Mouse (Mus musculus) thymus, postnatal 25 days (tissue): Measurements from ENCODE around the gene E330021D16Rik.
"Not testable (repeated sequence)": the region's sequence is repeated elsewhere in the genome, so short reads cannot be mapped to it uniquely, and the experiment has no call there.

Experiments
- DNase-seq: peaks from one replicate; pipeline ENCODE4 v3.0.0; 2022

The E330021D16Rik gene

DNA sequence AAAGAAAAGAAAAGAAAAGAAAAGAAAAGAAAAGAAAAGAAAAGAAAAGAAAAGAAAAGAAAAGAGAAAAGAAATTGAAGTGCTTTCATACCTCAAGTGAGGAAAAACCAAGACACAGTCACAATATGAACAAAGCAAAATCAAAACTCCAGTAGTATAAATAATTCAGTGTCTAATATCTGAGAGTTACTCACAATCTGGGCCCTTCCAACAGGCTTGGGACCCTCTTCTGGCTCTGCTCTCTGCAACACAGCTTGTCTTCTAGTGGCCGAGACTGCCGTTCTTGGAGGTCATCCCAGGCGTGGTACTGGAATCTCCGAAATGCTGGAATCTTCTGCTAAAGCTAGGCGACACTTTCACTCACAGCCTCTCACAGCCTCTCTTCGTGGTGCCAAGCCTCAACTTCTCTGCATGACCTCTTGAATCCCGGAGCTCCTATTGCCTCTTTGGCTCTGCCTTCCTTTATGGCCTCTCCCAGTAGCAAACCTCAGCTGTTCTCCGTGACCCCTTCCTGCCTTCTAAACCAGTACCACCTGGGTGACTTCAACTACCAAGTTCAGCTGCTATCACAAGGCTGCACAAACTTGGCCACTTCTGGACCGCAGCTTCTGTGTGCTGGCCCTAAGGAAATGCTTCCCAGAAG, at the start of gene E330021D16Rik:
E330021D16Rik (minus strand) TSS at position 437 of the 643 bp plus-strand sequence.
- DNase-seq: no peak

DNA sequence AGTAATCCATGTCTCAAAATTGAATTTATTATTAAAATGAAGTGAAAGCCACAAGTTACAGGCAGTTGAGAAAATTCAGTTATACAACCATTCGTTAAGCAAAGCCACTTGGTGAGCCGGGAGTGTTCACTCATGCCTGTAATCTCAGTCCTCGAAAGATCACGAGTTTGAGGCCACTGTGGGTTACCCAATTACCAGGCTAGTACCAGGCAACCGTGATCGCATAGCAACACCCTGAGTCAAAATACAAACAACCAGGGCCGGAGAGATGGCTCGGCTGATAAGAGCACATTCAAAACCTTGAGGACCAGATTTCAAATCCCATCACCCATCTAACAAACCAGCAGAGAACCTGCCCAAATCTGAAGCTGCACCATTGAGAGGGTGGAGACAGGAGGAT, 49.7 kb upstream of the E330021D16Rik start:
- no peak for DNase-seq

DNA sequence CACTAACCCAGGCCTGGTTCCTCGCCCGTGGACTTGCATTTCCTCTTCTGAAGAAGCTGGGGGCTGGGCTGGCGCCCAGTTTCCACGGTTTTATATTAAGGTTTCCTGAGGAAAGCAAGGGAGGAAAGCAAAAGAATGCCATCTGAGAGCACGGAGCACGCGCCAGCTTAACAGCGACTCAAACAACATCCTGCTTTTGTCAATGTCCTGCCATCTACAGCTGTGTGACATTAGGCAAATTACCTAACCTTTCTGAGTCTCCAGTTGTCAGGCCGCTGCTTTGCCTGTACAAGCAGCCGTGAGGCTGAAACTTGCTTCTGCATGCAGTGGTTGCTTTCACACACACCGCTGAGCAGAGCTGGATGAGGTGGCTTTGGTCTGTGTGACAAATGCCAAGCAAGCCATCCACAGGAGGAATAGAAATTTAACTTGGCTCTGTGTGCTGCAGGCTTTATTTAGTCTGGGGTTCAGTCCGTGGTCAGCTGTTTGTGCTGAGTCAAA, 48.8 kb upstream of the E330021D16Rik start:
- peak; percentile 51 for DNase-seq

DNA sequence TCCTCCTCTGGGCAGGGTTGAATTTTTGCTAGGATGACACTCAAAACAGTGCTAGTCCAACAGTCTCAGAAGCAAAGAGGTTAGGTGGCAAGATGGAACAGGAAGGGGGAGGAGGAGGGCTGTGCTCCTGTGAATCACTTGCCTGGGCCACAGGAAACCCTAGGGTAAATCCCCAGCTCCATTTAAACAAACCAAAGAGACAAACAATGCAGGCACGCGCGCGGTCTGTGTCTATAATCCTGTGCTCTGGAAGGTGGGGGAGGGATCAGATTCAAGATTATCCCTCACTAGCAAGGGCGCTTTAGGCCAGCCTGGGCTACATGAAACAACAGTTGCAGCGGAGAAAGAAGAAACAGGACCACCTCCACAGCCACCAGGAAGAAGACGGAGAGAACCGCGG, 48.1 kb upstream of the E330021D16Rik start:
- DNase-seq: peak; percentile 54

DNA sequence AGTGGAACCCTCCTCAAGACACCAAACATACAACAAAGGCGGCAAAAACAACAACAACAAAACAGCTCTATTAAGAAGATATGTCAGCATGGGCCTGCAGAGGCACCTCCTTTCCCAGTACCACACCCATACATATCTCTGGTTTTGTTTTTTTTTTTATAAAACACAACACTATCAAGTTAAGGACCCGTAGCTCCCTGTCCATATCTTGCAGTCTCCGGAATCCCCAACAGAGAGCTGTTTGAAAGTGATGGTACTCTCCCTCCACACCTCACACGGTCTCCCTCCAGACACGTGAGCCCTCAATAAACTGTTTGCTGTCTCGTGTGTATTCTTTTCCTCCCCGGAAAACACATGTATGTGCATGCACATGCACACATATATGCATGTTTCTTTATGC, 43.8 kb upstream of the E330021D16Rik start:
- DNase-seq: no peak

DNA sequence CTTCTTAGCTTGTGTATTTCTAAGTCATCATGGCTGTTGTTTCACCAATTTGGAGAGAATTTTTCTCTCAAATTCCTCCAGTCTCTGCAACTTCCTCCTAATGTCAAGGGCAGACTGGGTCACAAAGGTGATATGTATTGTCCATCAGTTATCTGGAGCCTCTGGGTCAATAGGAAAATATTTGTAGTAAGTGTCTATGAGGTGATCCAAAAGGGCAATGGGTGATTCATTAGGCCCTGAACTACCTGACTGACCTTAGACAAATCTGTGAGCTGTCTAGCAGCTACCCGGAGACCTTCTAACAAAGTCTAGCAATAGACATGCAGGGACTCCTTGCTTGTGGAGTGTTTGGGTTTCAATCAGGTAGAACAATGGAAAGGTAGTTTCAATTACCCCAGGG, 40.9 kb upstream of the E330021D16Rik start:
- no peak for DNase-seq

DNA sequence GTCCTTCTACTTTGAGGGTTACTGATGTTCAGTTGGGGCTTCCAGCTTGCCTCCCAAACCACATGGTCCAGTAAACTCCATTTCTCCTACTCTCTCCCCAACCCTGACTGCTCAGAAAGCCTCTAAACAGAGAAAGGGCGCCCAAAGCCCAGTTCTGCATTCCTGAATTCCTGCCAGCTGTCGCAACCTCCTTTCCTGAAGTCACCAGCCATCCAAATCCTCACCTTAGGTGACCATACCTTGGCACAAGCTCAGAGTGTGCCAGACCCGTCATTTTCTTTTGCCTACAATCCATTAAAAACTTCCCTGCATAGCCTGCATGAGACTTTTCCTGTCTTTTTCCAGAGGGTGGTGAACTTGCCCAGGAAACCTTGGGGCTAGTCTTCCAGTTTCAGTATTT, 40.3 kb upstream of the E330021D16Rik start:
- DNase-seq: no peak

DNA sequence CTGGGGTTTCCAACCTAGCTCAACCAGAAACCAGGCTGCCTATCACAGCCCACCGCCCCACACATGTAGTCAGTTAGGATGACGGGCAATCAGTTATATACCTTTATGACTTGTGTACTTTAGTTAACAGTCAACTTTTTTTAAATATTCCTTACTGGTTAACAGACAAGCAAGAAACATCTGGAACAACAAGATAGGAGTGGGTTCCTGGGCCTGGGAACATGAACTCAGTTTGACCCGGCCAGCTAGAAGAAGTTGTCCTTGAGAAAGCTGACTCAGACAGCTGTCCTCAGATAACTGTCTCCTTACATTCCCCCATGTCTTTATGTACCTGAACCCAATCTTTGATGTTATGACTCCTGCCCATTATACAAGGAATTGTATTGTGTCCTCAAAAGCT, 37.3 kb upstream of the E330021D16Rik start:
- no peak for DNase-seq

DNA sequence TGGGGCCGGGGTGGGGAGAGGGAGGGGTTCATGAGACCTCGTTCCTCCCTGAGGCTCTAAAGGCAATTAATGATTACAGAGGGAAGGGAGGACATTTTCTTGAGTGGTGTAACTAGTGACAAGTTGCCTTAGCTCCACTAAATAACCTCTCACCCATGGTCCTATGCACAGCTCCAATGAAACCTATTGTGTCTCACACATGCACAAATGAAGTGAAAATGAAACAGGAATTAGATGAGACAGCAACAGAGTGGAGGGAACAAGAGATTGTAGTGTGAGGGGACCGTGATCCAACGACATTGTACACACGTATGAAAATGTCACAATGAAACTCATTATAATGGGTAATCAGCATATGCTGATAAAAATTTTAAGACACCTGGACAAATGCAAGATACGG, 35.5 kb upstream of the E330021D16Rik start:
- no peak for DNase-seq

DNA sequence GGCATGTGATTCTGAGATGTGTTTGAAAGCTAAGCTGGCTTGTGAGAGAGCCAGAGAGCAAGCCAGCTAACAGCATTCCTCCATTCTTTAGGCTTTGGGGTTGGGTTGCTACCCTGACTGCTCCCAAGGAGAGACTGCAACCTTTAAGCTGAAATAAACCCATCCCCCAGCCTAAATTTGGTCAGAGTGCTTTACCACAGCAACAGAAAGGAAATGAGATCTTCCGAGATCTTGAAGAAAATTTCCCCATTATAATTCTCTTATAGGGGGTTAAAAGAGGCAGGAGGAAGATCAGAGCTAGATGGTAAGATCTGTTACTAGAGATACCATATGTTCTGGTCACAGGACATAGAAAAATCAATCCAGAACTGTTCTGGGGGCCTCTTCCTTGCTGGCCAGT, 34.6 kb upstream of the E330021D16Rik start:
- peak; percentile 39 for DNase-seq

DNA sequence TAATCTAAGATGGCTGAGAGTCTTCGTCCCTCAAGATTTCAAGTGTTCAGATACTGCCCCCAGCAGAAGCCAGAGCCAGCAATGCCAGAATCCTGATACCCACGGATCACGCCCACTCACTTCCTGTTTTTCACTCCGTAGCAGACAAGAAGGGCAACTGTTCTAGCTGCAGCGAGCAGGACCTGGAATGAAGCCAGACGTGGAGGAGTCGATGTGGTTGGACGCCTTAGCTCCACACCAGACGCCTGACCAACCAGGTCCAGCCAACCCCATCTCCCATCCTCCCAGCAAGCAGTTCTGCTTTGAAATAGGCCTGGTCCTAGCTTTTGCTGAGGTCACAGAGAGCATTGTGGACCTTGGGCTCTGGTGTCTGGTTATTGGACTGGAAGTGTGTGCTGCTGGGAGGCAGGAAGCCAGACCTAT, 33.9 kb upstream of the E330021D16Rik start:
- peak; percentile 62 for DNase-seq

DNA sequence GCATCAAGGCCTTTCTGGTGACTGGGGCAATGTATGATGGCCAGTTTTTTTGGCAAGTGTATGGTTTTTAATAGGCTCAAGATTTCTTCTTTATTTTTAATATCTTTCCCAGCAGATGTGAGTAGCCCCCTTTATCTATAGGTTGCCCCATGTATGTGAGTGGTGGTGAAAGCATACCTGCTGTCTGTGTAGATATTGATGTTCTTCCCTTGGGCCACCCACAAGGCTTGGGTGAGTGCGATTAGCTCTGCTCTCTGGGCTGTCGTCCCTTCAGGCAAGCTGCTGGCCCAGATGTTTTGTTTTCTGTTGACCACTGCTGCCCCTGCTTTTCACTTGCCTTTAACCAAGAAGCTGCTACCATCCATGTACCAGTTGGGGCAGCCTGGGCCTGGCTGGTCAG, 23.8 kb upstream of the E330021D16Rik start:
- not testable (repeated sequence) for DNase-seq

DNA sequence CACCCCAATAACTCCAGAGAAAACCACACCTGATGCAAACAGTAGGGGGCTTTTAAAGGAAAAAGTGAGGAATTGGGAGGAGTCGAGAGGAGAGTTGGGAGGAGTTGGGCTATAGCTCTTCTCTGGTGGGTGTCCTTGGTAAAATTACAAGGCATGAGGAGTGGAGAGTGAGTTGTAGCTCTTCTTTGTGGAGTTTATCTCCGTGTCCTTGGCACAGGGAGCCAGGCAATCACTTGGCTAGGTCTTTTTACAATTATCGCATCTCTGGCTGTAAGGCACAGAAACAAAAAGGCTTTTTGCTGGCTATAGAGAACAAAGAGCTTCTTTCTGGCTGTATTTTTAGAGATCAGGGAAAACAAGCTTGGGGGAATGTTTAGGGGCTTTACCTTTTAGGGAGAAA, 20.8 kb upstream of the E330021D16Rik start:
- DNase-seq: not testable (repeated sequence)

DNA sequence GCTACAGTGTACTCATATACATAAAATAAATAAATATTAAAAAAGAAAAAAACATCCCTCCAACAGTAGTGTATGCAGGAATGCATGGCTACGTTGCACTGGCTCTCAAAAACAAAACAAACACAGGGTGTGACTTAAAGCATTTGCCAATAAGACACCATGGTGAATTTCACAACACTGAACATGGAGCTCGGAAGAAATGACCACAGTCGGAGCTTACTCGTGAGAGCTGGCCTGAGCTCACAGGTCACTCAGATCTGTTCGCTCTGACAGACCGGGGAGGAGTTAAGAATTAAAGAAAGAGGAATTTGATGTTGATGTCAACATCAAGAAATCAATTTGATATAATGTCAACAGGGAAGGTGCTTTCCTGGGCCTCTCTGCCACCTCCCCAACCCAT, 18.2 kb upstream of the E330021D16Rik start:
- no peak for DNase-seq

DNA sequence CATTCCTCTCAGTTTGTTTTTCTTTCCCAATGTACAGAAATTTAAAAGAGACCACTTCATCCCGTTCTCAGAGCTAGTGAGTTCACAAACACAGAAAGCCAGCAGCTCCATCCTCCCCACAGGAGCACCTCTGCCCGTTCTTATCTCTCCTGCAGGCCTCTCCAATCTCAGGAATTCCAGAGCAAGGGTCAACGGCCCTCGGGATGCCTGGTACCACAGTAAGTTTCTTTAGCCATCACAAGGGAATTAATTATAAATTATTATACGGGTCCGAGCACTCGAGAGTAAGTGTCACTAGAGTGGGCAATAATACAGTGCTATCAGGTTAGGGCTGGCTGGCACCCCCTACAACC, 16.5 kb upstream of the E330021D16Rik start:
- DNase-seq: no peak

DNA sequence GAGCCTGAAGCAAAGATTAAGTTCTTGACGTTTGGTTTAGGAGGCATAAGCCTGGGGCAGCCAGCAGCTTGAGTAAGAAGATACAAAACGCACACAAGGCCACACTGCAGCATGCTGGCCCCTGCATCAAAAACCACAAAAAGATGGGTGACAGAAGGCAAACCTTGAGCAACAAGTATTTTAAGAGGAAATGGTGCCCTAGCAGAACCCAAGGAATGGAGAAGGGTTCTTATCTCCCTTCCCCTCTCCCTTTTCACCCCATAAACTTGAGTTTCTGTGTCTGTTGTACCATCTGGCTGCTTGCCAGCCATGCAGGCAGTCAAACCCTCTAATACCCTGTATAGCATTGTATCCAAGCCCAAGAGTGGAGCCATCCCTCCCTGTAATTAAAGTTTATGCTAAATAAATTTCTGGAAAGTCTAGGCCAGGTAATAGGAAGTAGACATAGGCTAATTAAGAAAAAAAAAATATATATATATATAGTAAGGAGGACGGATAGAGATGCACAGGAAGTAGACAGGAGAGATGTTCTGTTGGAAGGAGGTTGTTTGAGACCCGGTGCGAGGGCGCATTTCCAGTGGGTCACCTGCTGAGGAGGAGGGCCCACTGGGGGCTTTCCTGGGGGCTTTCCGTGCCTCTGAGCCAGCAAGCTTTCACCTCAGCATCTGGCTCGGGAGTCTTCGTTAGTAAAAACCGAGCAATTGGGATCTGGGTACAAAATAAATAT, 16.0 kb upstream of the E330021D16Rik start:
- DNase-seq: no peak

DNA sequence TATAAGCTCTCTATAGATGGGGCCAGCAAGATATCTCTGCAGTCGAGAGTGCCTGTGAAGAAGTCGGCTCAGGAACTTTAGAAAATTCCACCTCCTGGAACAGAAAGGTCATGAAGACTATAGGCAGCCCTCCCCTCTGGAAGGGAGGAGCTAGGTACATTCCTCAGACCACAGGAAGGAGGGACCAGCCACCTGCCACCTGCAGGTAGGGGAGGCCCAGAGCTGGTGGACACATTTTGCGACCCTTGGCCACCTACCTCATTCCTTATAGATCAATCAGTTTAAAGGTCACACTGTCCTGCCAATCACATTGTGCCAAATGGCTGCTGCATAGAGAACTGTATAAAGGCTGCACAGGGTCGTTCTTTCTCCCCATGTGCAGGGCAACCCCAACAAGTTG, 14.1 kb upstream of the E330021D16Rik start:
- DNase-seq: no peak

DNA sequence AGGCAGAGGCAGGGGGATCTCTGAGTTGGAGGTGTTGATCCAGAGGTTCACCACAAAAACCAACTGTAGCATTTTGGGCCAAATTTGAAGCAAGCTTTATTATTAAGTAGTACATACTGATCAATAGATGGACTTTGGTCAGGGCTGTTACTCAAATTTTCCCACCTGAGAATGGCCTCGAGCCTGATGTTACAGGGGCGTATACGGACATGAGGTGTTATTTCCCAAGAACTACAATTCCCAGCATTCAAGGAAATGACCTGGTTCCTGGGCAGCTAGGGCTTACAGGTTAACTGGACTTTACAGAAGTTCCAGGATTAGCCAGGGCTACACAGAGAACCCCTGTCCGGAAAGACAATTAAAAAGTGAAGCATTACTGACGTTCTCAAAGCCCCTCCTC, 13.0 kb upstream of the E330021D16Rik start:
- no peak for DNase-seq

DNA sequence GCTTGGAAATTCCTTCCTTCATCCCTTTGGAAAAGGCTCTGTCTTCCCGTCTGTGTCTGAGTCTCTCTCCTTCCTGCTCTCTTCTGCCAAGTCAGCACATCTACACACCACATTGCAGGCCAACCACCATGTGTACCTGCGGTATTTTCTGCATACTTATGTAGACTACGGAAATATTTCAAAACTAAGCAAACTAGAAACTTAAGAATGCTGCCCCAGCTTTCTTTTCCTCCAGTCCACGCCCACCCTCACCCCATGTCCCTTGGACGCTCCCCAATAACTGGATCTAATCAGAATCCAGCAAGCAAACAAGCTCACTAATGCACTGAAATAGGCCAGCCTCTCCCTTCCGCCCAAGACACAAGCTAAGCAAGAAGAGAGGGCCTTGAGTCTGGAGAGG, 11.9 kb upstream of the E330021D16Rik start:
- no peak for DNase-seq

DNA sequence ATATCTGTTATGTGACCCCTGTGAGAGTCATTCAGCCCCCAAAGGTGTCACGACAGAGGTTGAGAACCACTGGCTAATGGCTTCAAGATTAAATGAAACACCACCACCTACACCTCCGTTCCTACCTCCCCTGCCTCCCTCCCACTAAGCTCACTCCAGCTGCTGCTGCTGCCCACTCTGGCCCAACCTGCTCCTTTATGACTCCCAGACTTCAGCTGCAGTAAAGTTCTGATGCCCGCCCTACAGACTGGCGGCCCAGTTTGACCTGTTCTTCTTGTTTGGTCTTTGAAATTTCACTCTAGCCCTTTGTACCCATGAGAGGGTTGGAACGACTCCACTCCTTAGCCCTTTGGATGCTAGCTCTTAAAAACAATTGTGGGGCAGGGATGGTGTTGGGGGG, 10.6 kb upstream of the E330021D16Rik start:
- no peak for DNase-seq

DNA sequence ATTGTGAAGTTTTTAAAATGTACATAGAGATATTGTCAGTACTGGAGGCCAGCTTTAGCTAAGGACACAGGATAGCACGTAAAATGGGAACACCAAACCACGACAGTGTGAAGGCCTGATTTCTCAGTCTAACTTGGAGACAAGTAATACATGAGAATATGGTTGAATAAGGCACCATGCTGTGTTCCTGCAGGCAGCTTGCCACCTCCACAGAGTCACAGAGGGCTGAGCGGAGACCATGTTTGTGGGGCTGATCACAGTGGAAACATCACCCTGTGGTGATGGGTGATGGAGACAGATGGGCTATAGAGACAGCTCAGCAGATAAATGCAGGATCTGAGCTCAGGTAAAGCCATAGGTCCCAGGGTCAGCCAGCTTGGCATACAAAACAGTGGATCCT, 8.8 kb upstream of the E330021D16Rik start:
- no peak for DNase-seq

DNA sequence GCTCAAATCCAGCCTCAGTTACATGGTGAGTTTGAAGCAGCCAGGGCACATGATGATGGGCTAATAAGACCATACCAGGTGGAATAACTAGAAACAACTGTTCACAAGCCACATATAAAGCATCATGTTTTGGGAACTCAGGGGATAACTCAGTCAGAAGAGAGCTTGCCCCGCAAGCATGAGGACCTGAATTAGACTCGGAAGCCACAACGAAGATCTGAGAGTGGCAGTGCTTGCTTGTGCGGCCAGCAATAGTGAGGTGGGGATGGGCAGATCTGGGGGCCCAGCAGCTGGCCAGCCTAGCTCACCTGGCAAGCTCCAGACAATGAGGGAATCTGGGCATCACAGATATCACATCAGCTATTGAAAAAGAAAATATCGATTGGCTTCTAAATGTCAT, 7.8 kb upstream of the E330021D16Rik start:
- no peak for DNase-seq

DNA sequence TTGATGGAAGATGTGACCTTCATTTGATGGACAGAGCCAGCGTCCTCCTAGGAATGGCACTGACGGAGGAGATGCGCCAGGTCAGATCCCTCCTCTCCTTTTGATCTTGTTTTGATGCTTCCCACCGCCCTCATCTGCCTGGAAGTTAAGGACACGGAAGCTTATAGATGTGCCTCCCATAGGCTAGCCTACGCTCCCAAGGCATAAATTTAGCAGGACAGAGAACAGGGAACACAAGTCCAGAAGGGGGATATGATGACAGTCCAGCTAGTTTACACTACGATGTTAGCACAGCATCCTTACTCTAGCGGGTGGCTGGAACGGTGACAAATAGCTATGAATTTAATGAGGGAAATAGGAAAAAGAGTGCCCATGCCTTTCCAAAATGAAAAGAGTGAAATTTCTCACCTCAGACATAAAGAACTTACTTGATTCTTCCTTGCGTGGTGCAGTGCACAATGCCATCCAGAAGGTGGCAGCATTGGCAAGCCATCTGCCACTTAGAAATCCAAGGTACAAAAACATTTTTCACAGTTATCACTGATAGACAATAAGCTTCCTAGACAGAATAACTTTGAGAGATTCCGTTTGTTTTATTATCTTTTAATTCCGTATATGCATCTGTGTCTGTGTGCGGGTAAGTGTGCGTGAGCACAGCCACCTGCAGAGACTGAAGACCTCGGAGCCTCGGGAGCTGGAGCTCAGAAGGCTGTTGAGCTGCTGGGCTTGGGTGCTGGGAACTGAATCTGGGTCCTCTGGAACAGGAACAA, 6.9 kb upstream of the E330021D16Rik start:
- peak; percentile 78 for DNase-seq

DNA sequence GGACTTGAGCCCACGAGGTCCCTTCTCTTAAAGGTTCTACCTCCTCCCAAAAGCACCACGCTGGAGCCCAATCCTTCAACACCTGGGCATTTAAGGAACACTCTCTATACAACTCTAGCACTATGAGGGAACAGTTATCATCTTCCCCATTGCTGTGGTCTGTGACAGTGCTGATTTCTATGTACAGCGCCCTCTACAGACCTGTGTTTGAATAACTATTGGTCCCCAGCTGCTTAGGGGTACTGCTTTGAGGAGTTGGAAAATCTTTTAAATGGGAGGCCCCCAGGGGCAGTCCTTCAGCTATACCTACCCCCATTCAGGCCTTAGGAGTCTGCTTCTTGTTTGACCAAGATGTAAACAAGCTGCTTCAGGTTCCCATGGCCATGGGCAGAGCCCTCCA, 5.7 kb upstream of the E330021D16Rik start:
- peak; percentile 33 for DNase-seq
